Mouse (Mus musculus) G1E (cell line): ENCODE data around the gene Rfx6.

Source experiments
- CTCF ChIP-seq: IDR thresholded peaks from 2 replicates; pipeline ENCODE4 v1.5.1; 2012; ENCODE audit warnings: low read depth, low read length, inconsistent platforms, mixed read lengths
- POLR2AphosphoS5 ChIP-seq: IDR thresholded peaks from 2 replicates; pipeline ENCODE4 v1.6.1; 2012; ENCODE audit warnings: low read depth, low read length, inconsistent platforms; ENCODE audit not compliant: insufficient replicate concordance

- no peak for TF ChIP-seq CTCF
- no peak for TF ChIP-seq POLR2AphosphoS5
Measured at GRCm38 (mm10) chr10:51761436-51761835, 83.9 kb downstream of the Rfx6 start.
